Mouse (Mus musculus): ENCODE data around the gene Slc25a51.
"Not testable (repeated sequence)": the region's sequence is repeated elsewhere in the genome, so short reads cannot be mapped to it uniquely, and the experiment has no call there.

GRCm38 (mm10) chr4:45396211-45396610 lies 12.4 kb downstream of the Slc25a51 start:
- not testable (repeated sequence) for TF ChIP-seq POLR2A (IDR thresholded peaks at IDR 0.05; ENCODE audit: insufficient read depth, low read length); EP300 (IDR thresholded peaks at IDR 0.05; ENCODE audit: insufficient read depth, low read depth, low read length); CTCF (IDR thresholded peaks at IDR 0.05; ENCODE audit: low read depth, low read length)
